Mouse (Mus musculus): ENCODE results near the gene Lamb1. TPM values are rescaled to one million over a fixed set of nuclear protein-coding genes. Genes with fewer than 3 reads are reported as not detected.

Gene Lamb1
- total RNA-seq, 2 experiments from 2014 or later: 55.3 to 57.3 TPM

Other genes starting within 250 kb of the Lamb1 start
- not detected for gene Fam110c, start 191.4 kb upstream of the Lamb1 start, total RNA-seq (2021)
- not detected for gene Gm6993, start 24.5 kb upstream of the Lamb1 start, total RNA-seq (2021)
- gene Dld, start 86.2 kb downstream of the Lamb1 start, total RNA-seq (2021): 100 to 1,000 TPM; 113 to 125 TPM
- gene Slc26a3, start 125.6 kb downstream of the Lamb1 start, total RNA-seq (2021): under 1 TPM; 0.39 to 0.62 TPM
- gene Cbll1, start 234.4 kb downstream of the Lamb1 start, total RNA-seq (2021): 10 to 100 TPM; 21.1 to 25.1 TPM